7 mouse cellular contexts compared by ENCODE assay signal in the genomic region with DNA sequence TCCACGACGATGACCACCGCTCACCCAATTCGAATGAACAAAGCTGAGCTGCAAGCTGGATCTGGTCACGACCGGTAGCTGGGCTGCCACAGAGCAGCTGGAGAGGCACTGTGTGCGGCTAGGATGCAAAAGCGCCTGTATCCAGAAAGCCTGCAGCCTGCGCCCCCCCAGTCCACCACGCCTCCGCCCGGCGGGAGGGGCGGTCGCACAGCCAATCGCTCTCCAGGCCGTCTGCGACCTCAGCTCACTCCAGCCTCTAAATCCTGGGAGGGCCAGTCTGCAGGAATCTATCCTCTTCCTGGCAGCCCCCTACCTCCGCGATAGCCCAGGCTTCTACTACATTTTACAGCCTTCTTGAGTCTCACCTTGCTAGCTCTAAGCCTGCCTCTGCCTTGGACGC. TPM values are rescaled to one million over a fixed set of nuclear protein-coding genes. Genes with fewer than 3 reads are reported as not detected.
A peak's percentile ranks its signal among the peaks of the same experiment; 100 is the strongest.
DNase-seq lines count a peak whose midpoint lies in the region; ATAC-seq and TF ChIP-seq lines count a peak whose summit lies in the region.

Gene Dkk3, minus strand, starts transcription at position 116 of the 400 bp plus-strand sequence.

- peak; percentile 92 for DNase-seq in Muller cell, postnatal 12 days (ENCODE audit: inconsistent ontology term)
- DNase-seq in forebrain, embryonic 11.5 days (ENCODE audit: low spot score): peak; percentile 80
- DNase-seq in left cerebral cortex, postnatal 4 days: peak; percentile 44
- DNase-seq in T-cell, adult 2 months (ENCODE audit: low spot score): no peak

- no peak for TF ChIP-seq CTCF in E14TG2a.4 (conservative IDR thresholded peaks at IDR 0.05; ENCODE audit: low read length)

- H3K36me3 ChIP-seq in E14TG2a.4 (ENCODE audit: insufficient read depth, low read length): no peaks in the 10 kb centered on the region
- H3K36me3 ChIP-seq in forebrain, embryonic 11.5 days (ENCODE audit: control insufficient read depth, insufficient read depth, low read length): no peaks in the 10 kb centered on the region
- H3K36me3 ChIP-seq in hindbrain, embryonic 13.5 days: no peaks in the 10 kb centered on the region
- no peaks in the 10 kb centered on the region for H3K36me3 ChIP-seq in midbrain, embryonic 16.5 days (ENCODE audit: control insufficient read depth, insufficient read depth, low read length)

- H3K27ac ChIP-seq in forebrain, embryonic 11.5 days (ENCODE audit: low read depth, low read length): no peak within 1 kb of the TSS
- peak within 1 kb of the TSS; percentile 23; the same call in 1 of the 2 replicates for H3K27ac ChIP-seq in hindbrain, embryonic 13.5 days
- H3K27ac ChIP-seq in midbrain, embryonic 16.5 days (ENCODE audit: low read length): 0 out of 2 replicates have a peak within 1 kb of the TSS, but pooled peaks have one; percentile 28

- peak within 1 kb of the TSS; percentile 74 for H3K4me3 ChIP-seq in E14TG2a.4 (replicated peaks; ENCODE audit: low read length)
- H3K4me3 ChIP-seq in forebrain, embryonic 11.5 days (ENCODE audit: low read depth, low read length): peak within 1 kb of the TSS; percentile 45
- H3K4me3 ChIP-seq in hindbrain, embryonic 13.5 days: peak within 1 kb of the TSS; percentile 45
- peak within 1 kb of the TSS; percentile 39 for H3K4me3 ChIP-seq in midbrain, embryonic 16.5 days (ENCODE audit: low read depth, low read length)

- peaks cover 48% of the 10 kb centered on the region for H3K27me3 ChIP-seq in E14TG2a.4 (ENCODE audit: insufficient read depth, low read length)
- H3K27me3 ChIP-seq in forebrain, embryonic 11.5 days (ENCODE audit: control insufficient read depth, insufficient read depth, low read length): peaks cover 9% of the 10 kb centered on the region
- H3K27me3 ChIP-seq in hindbrain, embryonic 13.5 days: peaks cover 29% of the 10 kb centered on the region; the same call in 1 of the 2 replicates
- peaks cover 14% of the 10 kb centered on the region for H3K27me3 ChIP-seq in midbrain, embryonic 16.5 days (ENCODE audit: control insufficient read depth, insufficient read depth, low read depth, low read length)

- peak; percentile 53 for ATAC-seq in forebrain, embryonic 11.5 days (replicated peaks; ENCODE audit: low FRiP score)
- peak; percentile 53 for ATAC-seq in hindbrain, embryonic 13.5 days (ENCODE audit: low FRiP score)
- peak; percentile 43 for ATAC-seq in midbrain, embryonic 16.5 days

- H3K4me1 ChIP-seq in E14TG2a.4 (replicated peaks; ENCODE audit: low read depth, low read length): peaks cover 24% of the 10 kb centered on the region
- H3K4me1 ChIP-seq in forebrain, embryonic 11.5 days (replicated peaks; ENCODE audit: control insufficient read depth, insufficient read depth, low read length): peaks cover 6% of the 10 kb centered on the region; the same call in 1 of the 2 replicates
- H3K4me1 ChIP-seq in hindbrain, embryonic 13.5 days (replicated peaks): peaks cover 30% of the 10 kb centered on the region
- peaks cover 11% of the 10 kb centered on the region for H3K4me1 ChIP-seq in midbrain, embryonic 16.5 days (ENCODE audit: control insufficient read depth, insufficient read depth, low read length)

- H3K9ac ChIP-seq in forebrain, embryonic 11.5 days (ENCODE audit: low read length): peak within 1 kb of the TSS; percentile 56
- H3K9ac ChIP-seq in hindbrain, embryonic 13.5 days: peak within 1 kb of the TSS; percentile 70
- H3K9ac ChIP-seq in midbrain, embryonic 16.5 days (ENCODE audit: low read depth, low read length): peak within 1 kb of the TSS; percentile 55

- H3K9me3 ChIP-seq in E14TG2a.4 (ENCODE audit: low read length): no peaks in the 10 kb centered on the region
- no peaks in the 10 kb centered on the region for H3K9me3 ChIP-seq in forebrain, embryonic 11.5 days (ENCODE audit: control insufficient read depth, low read length)
- H3K9me3 ChIP-seq in hindbrain, embryonic 13.5 days: no peaks in the 10 kb centered on the region
- no peaks in the 10 kb centered on the region for H3K9me3 ChIP-seq in midbrain, embryonic 16.5 days (replicated peaks; ENCODE audit: control insufficient read depth, low read length, poor library complexity, severe bottlenecking)

- intact Hi-C loops in left cerebral cortex, postnatal 4 days (cut with DNase I): no loop called here

- peak within 1 kb of the TSS; percentile 73 for H3K4me2 ChIP-seq in forebrain, embryonic 11.5 days (ENCODE audit: low read depth, low read length, severe bottlenecking)
- H3K4me2 ChIP-seq in hindbrain, embryonic 13.5 days: peak within 1 kb of the TSS; percentile 63
- peak within 1 kb of the TSS; percentile 54 for H3K4me2 ChIP-seq in midbrain, embryonic 16.5 days (ENCODE audit: low read length)

- WGBS in forebrain, embryonic 11.5 days: 3% methylated on average over 21 of the region's 21 CpGs
- 3% methylated on average over 21 of the region's 21 CpGs for WGBS in hindbrain, embryonic 13.5 days
- WGBS in midbrain, embryonic 16.5 days: 2% methylated on average over 21 of the region's 21 CpGs

RNA-seq across cellular contexts. Expression of gene Dkk3, which starts in this region (rescaled TPM):
- polyA plus RNA-seq in forebrain, embryonic 11.5 days (2014; fragmentation: Nextera tagmentation; extraction: Ambion mirVana): 15.0 and 18.7 TPM in 2 replicates
- 25.6 and 33.4 TPM in 2 replicates for polyA plus RNA-seq in hindbrain, embryonic 13.5 days (2015; fragmentation: Nextera tagmentation; extraction: Ambion mirVana)
- 10 to 100 TPM; 58.4 to 59.0 TPM for total RNA-seq in left cerebral cortex, postnatal 4 days (2021)
- polyA plus RNA-seq in midbrain, embryonic 16.5 days (2015; fragmentation: Nextera tagmentation; extraction: Ambion mirVana): 26.9 and 35.1 TPM in 2 replicates
